Mouse (Mus musculus): Measurements from ENCODE around the gene Dchs2.

The Dchs2 gene

DNA sequence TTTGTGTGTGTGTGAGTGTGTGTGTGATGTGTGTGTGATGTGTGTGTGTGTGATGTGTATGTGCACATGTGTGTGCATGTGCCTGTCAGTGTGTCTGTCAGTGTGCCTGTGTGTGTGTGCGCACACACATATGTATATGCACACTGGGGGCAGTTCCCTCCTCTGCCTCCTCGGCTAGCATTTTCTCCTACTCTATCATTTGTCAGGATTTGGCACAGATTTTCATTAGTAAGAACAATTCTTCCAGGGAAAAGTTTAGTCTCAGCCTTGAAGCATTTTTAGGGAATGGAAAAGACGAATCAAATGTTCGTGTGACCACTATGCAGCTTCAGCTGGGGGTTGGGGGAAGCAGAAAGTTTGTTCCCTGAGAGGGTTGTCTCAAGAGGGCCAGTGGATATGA lies 28.4 kb downstream of the Dchs2 start:
- DNase-seq: no peak

GRCm38 (mm10) chr3:83161542-83162231 lies 33.9 kb downstream of the Dchs2 start:
- no peak for DNase-seq

GRCm38 (mm10) chr3:83163676-83164075 lies 35.9 kb downstream of the Dchs2 start:
- no peak for DNase-seq

GRCm38 (mm10) chr3:83185527-83185926 lies 57.8 kb downstream of the Dchs2 start:
- DNase-seq: no peak

DNA sequence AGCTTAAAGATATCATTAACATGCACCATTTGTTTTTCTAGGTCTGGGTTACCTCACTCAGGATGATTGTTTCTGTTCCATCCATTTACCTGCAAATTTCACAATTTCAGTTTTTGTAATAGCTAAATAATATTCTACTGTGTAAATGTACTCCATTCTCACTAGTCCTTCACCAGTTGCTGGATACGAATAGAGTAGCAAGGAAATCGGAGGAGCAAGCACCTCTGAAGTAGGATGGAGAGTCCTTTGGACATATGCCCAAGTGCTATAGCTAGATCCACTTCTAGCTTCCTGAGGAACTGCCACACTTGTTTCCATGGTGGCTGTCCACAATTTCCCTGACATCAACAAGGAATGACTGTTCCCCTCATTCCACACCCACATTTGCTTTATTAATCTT lies 63.5 kb downstream of the Dchs2 start:
- no peak for DNase-seq

DNA sequence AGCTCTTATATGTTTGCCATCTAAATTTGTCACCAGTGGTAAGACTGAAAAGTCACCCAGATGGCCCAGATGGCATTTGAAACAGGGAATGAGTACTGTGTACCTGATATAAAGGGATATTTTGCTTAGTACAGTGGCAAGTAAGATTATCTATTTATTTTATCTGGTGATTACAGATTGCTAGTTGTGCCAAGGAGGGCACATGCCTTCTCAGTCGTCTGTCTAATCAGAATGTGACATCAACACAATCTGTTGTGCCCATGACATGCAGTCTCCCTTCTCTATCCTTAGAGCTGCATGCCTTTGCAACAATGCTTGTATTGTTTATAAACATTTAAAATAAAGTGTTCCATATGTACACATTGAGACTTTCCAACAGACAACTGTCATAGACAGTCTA lies 64.7 kb downstream of the Dchs2 start:
- no peak for DNase-seq

DNA sequence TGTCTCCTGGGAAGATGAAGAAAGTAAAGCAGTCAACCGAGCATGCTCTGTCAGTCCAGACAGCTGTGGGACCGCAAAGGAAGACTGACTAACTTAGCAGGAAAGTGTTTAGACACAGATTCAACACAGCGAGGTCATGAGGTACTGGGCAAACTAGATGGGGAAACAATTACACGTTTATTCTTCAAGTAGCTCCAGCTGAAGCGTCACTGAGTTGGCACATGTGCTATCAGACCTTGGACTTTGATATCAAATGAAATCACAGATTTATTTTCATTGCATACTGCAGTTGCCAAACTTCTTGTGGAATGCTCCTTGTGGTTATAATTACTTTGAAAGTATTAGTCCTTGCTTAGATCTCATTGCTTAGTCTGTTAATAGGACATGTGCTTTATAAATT lies 67.2 kb downstream of the Dchs2 start:
- no peak for DNase-seq

DNA sequence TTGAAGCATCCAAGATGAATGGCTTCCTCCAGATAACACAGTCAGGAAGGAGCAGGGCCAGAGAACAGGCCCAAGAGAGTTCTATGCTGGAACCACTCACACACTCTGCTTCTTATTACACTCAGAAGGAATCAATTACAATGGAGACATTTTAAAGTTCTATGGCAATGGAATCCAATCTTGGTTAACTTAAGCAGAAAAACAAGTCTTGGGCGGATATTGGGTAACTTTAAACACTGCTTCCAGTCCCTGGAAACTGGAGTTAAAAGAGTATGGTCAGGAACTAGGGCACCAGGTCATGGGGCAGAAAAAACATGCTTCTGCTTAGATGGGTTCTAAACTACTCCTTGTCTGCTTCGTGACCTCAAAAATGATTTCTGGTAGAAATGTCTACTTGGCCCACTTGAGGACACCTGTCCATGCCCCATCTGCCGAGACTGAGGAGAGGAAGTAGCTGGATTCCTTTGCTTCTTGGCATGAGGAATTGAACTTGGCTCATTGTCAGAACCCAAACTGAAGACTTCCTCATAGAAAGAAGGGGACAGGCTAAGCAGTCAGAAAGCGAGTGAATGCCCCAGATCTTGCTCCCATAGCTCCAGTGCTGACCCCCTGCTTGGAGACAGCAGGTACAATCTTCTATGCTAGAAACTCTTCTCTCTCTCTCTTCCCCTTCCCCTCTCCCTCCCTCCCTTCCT lies 73.7 kb downstream of the Dchs2 start:
- no peak for DNase-seq

- DNase-seq: no peak
Measured at GRCm38 (mm10) chr3:83205073-83205668, 77.4 kb downstream of the Dchs2 start.

DNA sequence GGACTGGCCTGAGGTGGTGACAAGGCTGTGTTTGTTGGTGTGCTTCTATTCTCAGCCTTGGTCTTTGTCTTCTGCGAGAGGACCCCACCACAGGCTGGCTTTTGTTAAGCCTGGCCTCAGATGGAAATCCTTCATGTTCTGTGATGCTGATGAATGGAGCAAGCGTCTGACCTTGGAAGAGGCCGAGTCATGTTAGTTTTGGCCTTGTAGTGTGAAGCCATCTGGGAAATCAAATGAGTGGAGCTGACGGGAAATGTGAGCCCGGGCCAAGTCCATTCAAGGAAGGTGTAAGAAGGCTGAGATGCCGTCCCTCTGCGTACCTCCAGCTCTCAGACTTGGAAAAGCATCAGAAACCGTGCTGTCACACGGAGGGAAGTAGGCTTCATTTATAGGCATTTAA lies 81.9 kb downstream of the Dchs2 start:
- DNase-seq: no peak

DNA sequence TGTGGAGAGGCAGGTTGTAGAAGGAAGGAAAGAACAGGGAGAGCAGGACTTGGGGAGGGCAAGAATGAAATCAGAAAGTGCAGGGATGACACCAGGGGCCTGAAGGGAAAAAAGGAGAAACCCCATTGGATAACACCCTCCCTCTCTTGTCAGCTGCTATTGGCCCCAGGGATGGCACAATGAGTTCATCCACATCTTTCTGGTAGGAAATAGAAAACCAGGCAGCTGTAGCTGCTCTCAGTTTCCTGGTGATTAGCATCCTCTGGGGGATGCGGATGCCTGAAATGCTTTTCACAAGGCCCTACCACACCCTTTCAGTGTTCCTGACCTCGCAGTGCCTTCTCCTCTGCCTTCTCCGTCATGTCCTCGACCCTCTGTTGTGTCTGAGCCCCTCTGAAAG lies 82.5 kb downstream of the Dchs2 start:
- no peak for DNase-seq

DNA sequence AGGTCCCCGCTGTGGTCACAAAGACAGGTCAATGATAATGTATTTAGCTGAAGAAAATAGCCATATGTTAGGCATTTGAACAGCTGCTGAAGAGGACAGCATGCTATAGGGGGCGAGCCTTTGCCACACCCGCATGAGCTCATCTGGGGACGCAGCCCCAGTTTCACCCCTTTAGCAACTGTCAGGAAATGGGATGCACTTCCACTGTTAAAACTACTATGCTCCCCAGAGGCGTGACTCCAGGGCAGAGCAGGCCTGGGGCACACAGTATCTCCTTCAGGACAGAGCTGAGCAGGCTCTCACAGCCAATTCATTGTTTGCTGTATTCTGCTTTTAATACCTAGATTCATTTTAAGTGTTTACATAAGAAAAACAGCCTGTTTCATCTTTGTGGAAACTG lies 84.2 kb downstream of the Dchs2 start:
- DNase-seq: no peak

GRCm38 (mm10) chr3:83212578-83212977 lies 84.8 kb downstream of the Dchs2 start:
- no peak for DNase-seq

DNA sequence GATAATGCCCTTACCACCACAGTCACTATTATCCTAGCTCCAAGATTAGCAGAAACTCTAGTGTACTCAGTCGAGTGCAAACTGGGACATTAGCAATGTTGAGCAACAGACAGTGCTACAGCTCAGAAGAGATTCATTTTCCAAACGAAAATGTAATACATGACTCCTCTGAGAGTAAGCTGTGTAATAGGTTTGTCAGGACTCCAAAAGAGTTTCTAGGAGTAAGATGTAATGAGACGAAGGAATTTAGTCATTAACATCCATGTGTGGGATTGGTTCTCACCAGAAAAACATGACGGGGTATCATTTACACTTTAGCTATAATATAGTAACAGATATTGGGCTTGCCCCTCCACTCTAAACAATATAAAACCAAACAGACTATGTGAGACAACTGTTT lies 90.3 kb downstream of the Dchs2 start:
- DNase-seq: no peak

- DNase-seq: no peak
Measured at GRCm38 (mm10) chr3:83220101-83220500, 92.4 kb downstream of the Dchs2 start.

DNA sequence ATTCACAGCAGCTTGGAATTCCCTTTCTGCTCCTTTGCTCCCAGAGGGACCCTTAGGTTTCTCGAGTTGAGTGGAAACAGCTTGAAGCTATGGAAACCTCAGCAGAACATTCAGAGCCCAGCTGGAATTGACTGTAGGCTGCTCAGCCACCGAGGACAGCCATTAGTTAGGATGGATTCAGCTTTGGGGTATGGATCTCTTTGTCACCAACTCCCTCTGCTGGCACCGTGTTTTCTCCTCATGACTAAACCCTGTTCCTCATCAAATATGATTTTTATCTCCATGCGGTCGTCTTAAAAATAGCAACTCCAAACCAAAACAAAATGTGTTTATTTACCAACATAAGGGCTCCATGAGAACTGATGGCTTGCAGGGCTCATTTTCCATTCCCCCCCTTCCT lies 94.4 kb downstream of the Dchs2 start:
- DNase-seq: no peak

DNA sequence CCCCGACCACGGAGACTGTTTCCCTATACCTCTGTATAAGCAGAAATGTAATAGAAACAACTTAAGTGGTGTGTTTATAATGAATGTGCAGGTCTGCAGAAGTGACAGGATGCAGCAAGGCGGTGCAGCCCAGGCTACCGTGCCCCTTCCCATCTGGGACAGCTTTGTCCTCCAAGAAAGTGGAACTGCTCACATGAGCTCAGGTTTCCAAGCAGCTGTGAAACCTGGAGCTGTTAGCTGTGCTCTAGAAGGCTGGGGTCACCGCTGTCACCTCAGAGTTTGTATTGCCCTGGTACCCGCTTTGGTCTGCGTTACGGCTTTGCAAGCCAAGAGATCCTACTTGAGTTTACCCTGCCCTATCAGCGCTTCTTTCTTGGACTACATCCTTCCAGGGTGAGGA lies 100.6 kb downstream of the Dchs2 start:
- no peak for DNase-seq

- no peak for DNase-seq
Measured at GRCm38 (mm10) chr3:83230326-83230725, 102.6 kb downstream of the Dchs2 start.

DNA sequence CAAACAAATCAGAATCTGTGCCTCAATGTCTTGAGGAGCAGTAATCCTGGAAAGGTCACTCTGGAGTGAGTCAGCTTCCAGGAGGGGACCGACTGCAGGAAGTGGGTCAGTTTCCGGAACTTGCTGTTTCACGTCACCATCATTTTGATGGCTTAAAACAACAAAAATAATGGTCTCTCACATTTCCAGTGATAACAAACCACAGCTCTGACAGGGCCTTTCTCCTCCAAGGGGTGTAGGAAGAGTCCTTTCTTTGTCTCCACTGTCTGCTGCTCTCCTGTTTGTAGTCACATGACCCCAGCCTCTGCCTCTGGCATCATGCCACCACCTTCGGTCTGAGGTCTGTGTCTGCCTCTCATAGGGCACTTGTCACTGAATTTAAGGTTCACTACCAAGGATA lies 106.7 kb downstream of the Dchs2 start:
- no peak for DNase-seq

GRCm38 (mm10) chr3:83235061-83235460 lies 107.3 kb downstream of the Dchs2 start:
- no peak for DNase-seq

- DNase-seq: no peak
Measured at GRCm38 (mm10) chr3:83246536-83246935, 118.8 kb downstream of the Dchs2 start.

DNA sequence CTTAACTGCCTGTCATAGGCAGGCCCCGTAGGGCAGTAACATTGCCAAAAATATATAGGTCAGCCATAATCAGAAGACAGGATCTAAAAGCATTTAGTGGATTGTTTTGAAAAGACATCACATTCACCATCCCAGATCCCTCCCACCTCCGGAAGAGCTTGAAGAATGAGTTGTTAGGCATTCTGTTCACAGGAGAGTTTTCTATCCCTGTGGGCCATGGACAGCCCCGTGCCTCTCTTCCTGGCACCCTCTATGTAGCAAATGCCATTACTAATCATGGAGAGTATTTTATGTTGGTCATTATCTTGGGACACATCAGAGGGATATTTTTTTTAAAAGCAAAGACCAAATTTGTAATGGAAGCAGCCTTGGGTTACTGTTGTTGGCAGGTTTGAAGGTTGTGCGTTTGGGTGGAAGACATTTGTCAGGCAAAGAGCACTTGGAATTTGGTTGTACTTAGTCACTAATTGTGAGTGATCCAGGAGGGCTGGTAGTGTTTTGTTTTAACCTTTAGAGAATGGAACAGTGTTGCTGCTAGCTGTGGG lies 122.3 kb downstream of the Dchs2 start:
- DNase-seq: no peak

DNA sequence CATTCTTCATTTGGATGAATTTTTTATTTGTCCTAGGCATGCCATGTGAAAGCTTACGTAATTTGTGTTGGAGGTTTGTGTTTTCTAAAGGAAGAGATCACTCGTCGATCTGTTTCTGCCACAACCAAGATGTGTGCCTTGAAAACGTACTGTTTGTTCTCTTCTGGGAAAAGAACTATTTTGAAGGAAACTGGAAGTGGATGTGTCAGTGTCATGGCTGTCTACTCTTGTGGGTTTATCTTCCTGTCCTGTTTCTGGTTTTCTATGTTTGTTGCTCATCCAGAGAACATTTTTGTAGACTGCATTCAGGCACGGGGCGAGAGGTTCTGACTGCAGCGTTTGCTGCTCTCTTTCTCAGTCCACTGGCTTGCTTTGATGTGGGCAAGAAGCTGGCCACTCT lies 124.2 kb downstream of the Dchs2 start:
- no peak for DNase-seq

GRCm38 (mm10) chr3:83259421-83259820 lies 131.7 kb downstream of the Dchs2 start:
- no peak for DNase-seq
